Mouse (Mus musculus): ENCODE measurements around the gene Des. TPM values are rescaled to one million over a fixed set of nuclear protein-coding genes. Genes with fewer than 3 reads are reported as not detected.

Des gene
- polyA plus RNA-seq, 1 experiment: 2,193 TPM

DNA sequence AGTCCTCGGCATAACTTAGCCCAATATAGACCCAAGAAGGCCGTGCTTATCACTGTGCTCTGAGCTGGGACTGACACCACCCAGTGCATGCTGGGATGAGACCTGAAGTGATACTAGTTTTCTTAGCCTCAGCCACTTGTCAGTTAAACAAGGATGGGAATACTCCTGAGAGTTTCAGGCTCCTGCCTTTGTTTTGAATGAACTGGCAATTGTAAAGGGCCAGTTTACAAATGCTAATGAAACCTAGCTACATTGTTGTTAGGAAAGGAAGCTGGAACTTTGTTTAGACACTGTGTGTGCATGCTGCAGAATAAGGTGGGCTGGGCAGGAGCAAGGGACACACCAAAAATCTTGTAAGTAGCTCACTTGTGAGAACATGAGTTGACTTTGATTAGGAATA lies 20.8 kb downstream of the Des start:
- Histone ChIP-seq H3K27me3 (ENCODE audit: control insufficient read depth, insufficient read depth, insufficient read length) (no peaks in the 10 kb centered on the region), H3K36me3 (ENCODE audit: control insufficient read depth, insufficient read depth) (no peaks in the 10 kb centered on the region), H3K4me2 (ENCODE audit: low read depth) (peak overlapping the region; percentile 96), H3K79me2 (ENCODE audit: control insufficient read depth, insufficient read depth) (peaks cover 7% of the 10 kb centered on the region), H3ac (ENCODE audit: control insufficient read depth, insufficient read length) (peak overlapping the region; percentile 55), H3K4me3 (peak overlapping the region; percentile 51)
- TF ChIP-seq USF1 (IDR thresholded peaks at IDR 0.05; ENCODE audit: low read depth) (no peak), POLR2A (IDR thresholded peaks at IDR 0.05; ENCODE audit: insufficient read length, low read depth) (no peak), CEBPB (IDR thresholded peaks at IDR 0.05; ENCODE audit: insufficient read depth, poor library complexity, severe bottlenecking) (no peak), POLR2AphosphoS2 (IDR thresholded peaks at IDR 0.05; ENCODE audit: insufficient read length, low read depth) (no peak), REST (IDR thresholded peaks at IDR 0.05; ENCODE audit: insufficient read depth, insufficient read length) (no peak), MYOD1 (IDR thresholded peaks at IDR 0.05; ENCODE audit: control insufficient read depth in 1 of 3, insufficient read length in 2 of 3, low read depth in 2 of 3) (no peak), E2F4 (IDR thresholded peaks at IDR 0.05; ENCODE audit: insufficient read depth) (no peak), MYOG (IDR thresholded peaks at IDR 0.05; ENCODE audit: control insufficient read depth in 1 of 3, insufficient read depth in 1 of 3, insufficient read length in 2 of 3, low read depth in 2 of 3) (no peak), TCF3 (IDR thresholded peaks at IDR 0.05; ENCODE audit: insufficient read length, low read depth) (no peak), SRF (IDR thresholded peaks at IDR 0.05; ENCODE audit: control insufficient read depth, insufficient read length, low read depth) (no peak), TCF12 (IDR thresholded peaks at IDR 0.05; ENCODE audit: insufficient read depth, poor library complexity, severe bottlenecking) (no peak), MAX (IDR thresholded peaks at IDR 0.05; ENCODE audit: low read depth) (no peak)

DNA sequence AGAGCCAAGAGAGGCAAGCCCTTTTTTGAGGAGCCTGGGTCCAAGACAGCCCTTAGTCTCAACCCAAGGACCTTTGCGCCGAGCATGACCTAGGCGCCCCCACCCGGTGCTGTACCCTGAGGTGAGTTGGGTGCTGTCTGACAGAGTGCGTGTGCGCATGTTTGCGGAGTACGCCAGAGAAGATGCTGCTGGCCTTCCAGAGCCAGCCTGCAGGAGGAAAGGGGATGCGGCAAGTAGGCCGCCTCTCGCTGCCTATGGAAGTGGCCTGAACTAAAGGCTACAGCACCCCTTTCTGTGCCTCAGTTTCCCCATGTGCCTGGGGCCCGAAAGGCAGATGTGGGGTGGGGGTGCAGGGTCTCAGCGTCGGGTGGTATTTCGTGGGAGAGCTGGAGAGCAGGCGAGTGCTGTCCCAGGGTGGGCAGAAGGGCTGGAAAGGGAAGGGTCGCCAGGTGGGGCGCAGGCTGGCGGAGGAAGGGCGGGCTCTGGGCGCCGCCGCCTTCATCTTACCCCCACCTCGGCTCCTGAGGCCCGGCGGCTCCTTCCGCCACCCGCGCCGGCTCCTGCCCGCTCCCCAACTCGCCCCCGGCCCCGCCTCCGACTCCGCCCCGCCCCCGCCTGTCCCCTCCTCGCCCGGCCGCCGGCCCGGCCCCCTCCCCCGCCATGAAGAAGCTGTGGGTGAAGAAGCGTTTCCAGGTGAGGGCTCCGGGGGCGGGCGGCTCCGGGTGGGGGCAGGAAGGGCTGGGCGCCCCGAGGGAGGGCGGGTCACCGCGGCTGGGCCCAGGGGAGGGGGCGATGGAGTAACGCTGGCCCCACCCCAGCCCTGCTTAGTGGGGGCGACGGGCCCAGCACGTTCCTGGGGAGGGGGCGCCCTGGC lies 21.6 kb downstream of the Des start:
- peak in 1 of 3 experiments; percentile 0 for TF ChIP-seq MYOD1 (IDR thresholded peaks at IDR 0.05; ENCODE audit: control insufficient read depth in 1 of 3, insufficient read length in 2 of 3, low read depth in 2 of 3)
- TF ChIP-seq TCF3 (IDR thresholded peaks at IDR 0.05; ENCODE audit: insufficient read length, low read depth): no peak
- TF ChIP-seq POLR2A (IDR thresholded peaks at IDR 0.05; ENCODE audit: insufficient read length, low read depth): peak; percentile 58
- no peak for TF ChIP-seq TCF12 (IDR thresholded peaks at IDR 0.05; ENCODE audit: insufficient read depth, poor library complexity, severe bottlenecking)
- TF ChIP-seq POLR2AphosphoS2 (IDR thresholded peaks at IDR 0.05; ENCODE audit: insufficient read length, low read depth): peak; percentile 50
- TF ChIP-seq CEBPB (IDR thresholded peaks at IDR 0.05; ENCODE audit: insufficient read depth, poor library complexity, severe bottlenecking): no peak
- TF ChIP-seq E2F4 (IDR thresholded peaks at IDR 0.05; ENCODE audit: insufficient read depth): no peak
- TF ChIP-seq MAX (IDR thresholded peaks at IDR 0.05; ENCODE audit: low read depth): no peak
- TF ChIP-seq MYOG (IDR thresholded peaks at IDR 0.05; ENCODE audit: control insufficient read depth in 1 of 3, insufficient read depth in 1 of 3, insufficient read length in 2 of 3, low read depth in 2 of 3): peak in 1 of 3 experiments; percentile 9
- TF ChIP-seq USF1 (IDR thresholded peaks at IDR 0.05; ENCODE audit: low read depth): no peak
- no peak for TF ChIP-seq SRF (IDR thresholded peaks at IDR 0.05; ENCODE audit: control insufficient read depth, insufficient read length, low read depth)
- Histone ChIP-seq H3ac (ENCODE audit: control insufficient read depth, insufficient read length) (peak overlapping the region; percentile 55), H3K36me3 (ENCODE audit: control insufficient read depth, insufficient read depth) (peaks cover 2% of the 10 kb centered on the region), H3K4me2 (ENCODE audit: low read depth) (peak overlapping the region; percentile 96), H3K4me3 (peak overlapping the region; percentile 51), H3K27me3 (ENCODE audit: control insufficient read depth, insufficient read depth, insufficient read length) (no peaks in the 10 kb centered on the region), H3K79me2 (ENCODE audit: control insufficient read depth, insufficient read depth) (peaks cover 10% of the 10 kb centered on the region)

DNA sequence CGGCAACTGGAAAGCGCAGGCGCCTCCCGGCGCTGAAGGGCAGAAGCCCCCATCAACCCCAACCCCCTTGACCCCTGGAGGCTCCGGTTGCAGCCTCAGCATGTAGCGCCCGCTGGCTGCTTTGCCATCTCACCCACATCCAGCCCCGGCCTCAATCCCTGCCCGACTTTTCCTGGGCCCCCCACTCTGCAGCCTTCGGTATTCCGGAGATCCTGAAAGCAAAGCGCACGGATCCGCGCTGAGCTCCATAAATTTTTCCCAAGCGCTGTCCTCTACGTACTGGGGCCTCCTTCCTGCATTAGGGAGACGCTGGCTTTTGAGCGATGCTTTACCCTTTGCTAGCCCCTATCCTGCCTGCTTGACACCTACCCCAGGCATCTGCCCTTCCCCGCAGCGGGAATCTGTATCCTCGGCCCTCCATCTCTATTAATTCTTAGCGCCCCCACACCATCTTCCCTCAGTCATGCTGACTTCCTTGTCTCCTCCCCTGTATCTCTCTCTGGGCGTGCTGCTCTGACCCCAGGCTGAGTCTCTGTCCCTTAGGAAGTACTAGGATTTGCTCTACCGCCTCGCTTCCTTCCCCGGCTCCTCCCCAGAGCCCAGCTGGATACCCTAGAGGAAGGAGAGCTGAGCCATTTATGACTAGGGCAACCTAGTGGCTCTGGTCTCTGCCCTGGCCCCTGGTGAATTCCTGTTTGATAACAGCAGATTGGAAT lies 22.4 kb downstream of the Des start:
- Histone ChIP-seq H3K27me3 (ENCODE audit: control insufficient read depth, insufficient read depth, insufficient read length) (no peaks in the 10 kb centered on the region), H3ac (ENCODE audit: control insufficient read depth, insufficient read length) (peak overlapping the region; percentile 55), H3K4me2 (ENCODE audit: low read depth) (peak overlapping the region; percentile 85), H3K36me3 (ENCODE audit: control insufficient read depth, insufficient read depth) (peaks cover 4% of the 10 kb centered on the region), H3K79me2 (ENCODE audit: control insufficient read depth, insufficient read depth) (peaks cover 10% of the 10 kb centered on the region), H3K4me3 (peak overlapping the region; percentile 51)
- no peak for TF ChIP-seq MAX (IDR thresholded peaks at IDR 0.05; ENCODE audit: low read depth)
- no peak for TF ChIP-seq E2F4 (IDR thresholded peaks at IDR 0.05; ENCODE audit: insufficient read depth)
- no peak for TF ChIP-seq REST (IDR thresholded peaks at IDR 0.05; ENCODE audit: insufficient read depth, insufficient read length)
- no peak for TF ChIP-seq POLR2AphosphoS2 (IDR thresholded peaks at IDR 0.05; ENCODE audit: insufficient read length, low read depth)
- TF ChIP-seq TCF3 (IDR thresholded peaks at IDR 0.05; ENCODE audit: insufficient read length, low read depth): no peak
- no peak for TF ChIP-seq MYOG (IDR thresholded peaks at IDR 0.05; ENCODE audit: control insufficient read depth in 1 of 3, insufficient read depth in 1 of 3, insufficient read length in 2 of 3, low read depth in 2 of 3)
- no peak for TF ChIP-seq MYOD1 (IDR thresholded peaks at IDR 0.05; ENCODE audit: control insufficient read depth in 1 of 3, insufficient read length in 2 of 3, low read depth in 2 of 3)
- no peak for TF ChIP-seq TCF12 (IDR thresholded peaks at IDR 0.05; ENCODE audit: insufficient read depth, poor library complexity, severe bottlenecking)
- TF ChIP-seq USF1 (IDR thresholded peaks at IDR 0.05; ENCODE audit: low read depth): no peak
- no peak for TF ChIP-seq CEBPB (IDR thresholded peaks at IDR 0.05; ENCODE audit: insufficient read depth, poor library complexity, severe bottlenecking)
- TF ChIP-seq POLR2A (IDR thresholded peaks at IDR 0.05; ENCODE audit: insufficient read length, low read depth): no peak
- TF ChIP-seq SRF (IDR thresholded peaks at IDR 0.05; ENCODE audit: control insufficient read depth, insufficient read length, low read depth): no peak

DNA sequence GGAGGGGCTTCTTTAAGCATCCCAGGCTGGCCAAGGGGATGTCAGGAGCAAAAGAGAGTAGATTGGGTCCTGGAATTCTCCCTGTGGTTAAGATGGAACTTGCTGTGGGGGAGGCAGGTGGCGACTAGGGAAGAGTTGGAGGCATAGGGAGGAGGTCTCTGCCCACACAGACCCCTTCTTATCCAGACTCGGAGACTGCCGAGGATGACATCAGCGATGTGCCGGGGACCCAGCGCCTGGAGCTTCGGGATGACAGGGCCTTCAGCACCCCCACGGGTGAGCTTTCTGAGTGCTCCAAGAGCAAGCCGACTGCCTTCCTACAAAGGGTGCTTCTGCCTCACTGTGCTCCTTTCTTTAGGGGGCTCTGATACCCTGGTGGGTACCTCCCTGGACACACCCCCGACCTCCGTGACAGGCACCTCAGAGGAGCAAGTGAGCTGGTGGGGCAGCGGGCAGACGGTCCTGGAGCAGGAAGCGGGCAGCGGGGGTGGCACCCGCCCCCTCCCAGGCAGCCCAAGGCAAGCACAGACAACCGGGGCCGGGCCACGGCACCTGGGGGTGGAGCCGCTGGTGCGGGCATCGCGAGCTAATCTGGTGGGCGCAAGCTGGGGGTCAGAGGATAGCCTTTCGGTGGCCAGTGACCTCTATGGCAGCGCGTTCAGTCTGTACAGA lies 24.5 kb downstream of the Des start:
- H3K4me3 ChIP-seq: no peak overlapping the region
- H3K79me2 ChIP-seq (ENCODE audit: control insufficient read depth, insufficient read depth): peaks cover 10% of the 10 kb centered on the region
- TF ChIP-seq TCF3 (IDR thresholded peaks at IDR 0.05; ENCODE audit: insufficient read length, low read depth) (no peak), USF1 (IDR thresholded peaks at IDR 0.05; ENCODE audit: low read depth) (no peak), POLR2AphosphoS2 (IDR thresholded peaks at IDR 0.05; ENCODE audit: insufficient read length, low read depth) (no peak), MYOD1 (IDR thresholded peaks at IDR 0.05; ENCODE audit: control insufficient read depth in 1 of 3, insufficient read length in 2 of 3, low read depth in 2 of 3) (no peak), SRF (IDR thresholded peaks at IDR 0.05; ENCODE audit: control insufficient read depth, insufficient read length, low read depth) (no peak), E2F4 (IDR thresholded peaks at IDR 0.05; ENCODE audit: insufficient read depth) (no peak), MAX (IDR thresholded peaks at IDR 0.05; ENCODE audit: low read depth) (no peak), REST (IDR thresholded peaks at IDR 0.05; ENCODE audit: insufficient read depth, insufficient read length) (no peak), MYOG (IDR thresholded peaks at IDR 0.05; ENCODE audit: control insufficient read depth in 1 of 3, insufficient read depth in 1 of 3, insufficient read length in 2 of 3, low read depth in 2 of 3) (no peak), TCF12 (IDR thresholded peaks at IDR 0.05; ENCODE audit: insufficient read depth, poor library complexity, severe bottlenecking) (no peak), CEBPB (IDR thresholded peaks at IDR 0.05; ENCODE audit: insufficient read depth, poor library complexity, severe bottlenecking) (no peak), POLR2A (IDR thresholded peaks at IDR 0.05; ENCODE audit: insufficient read length, low read depth) (no peak)
- peaks cover 9% of the 10 kb centered on the region for H3K36me3 ChIP-seq (ENCODE audit: control insufficient read depth, insufficient read depth)
- H3K27me3 ChIP-seq (ENCODE audit: control insufficient read depth, insufficient read depth, insufficient read length): no peaks in the 10 kb centered on the region
- H3K4me2 ChIP-seq (ENCODE audit: low read depth): no peak overlapping the region
- no peak overlapping the region for H3ac ChIP-seq (ENCODE audit: control insufficient read depth, insufficient read length)
